Mouse (Mus musculus) embryonic facial prominence, embryonic 13.5 days (tissue): ENCODE measurements around the gene Ranbp10. TPM values are rescaled to one million over a fixed set of nuclear protein-coding genes. Genes with fewer than 3 reads are reported as not detected.
A peak's percentile ranks its signal among the peaks of the same experiment; 100 is the strongest.

Source experiments
- ATAC-seq: fragments of 200-750 bp; cut with Nextera tagmentation; 2 replicates; pipeline ENCODE4 v1.8.0; 2017; ENCODE audit warnings: low read depth; ENCODE audit not compliant: insufficient number of reproducible peaks, insufficient read depth, low FRiP score, low TSS enrichment
- H3K27ac ChIP-seq: fragments of 300-500 bp; sonication (generic); 2 replicates; pipeline ENCODE4 v1.5.1; 2015; ENCODE audit warnings: moderate library complexity, mild to moderate bottlenecking, inconsistent platforms
- H3K27me3 ChIP-seq: fragments of 300-500 bp; sonication (generic); 2 replicates; pipeline ENCODE4 v1.6.1; 2015; ENCODE audit warnings: mild to moderate bottlenecking, inconsistent platforms
- H3K36me3 ChIP-seq: fragments of 300-500 bp; sonication (generic); 2 replicates; pipeline ENCODE4 v1.6.1; 2015; ENCODE audit warnings: mild to moderate bottlenecking, inconsistent platforms
- H3K4me1 ChIP-seq: fragments of 300-500 bp; sonication (generic); 2 replicates; pipeline ENCODE4 v1.6.1; 2015; ENCODE audit warnings: inconsistent platforms
- H3K4me2 ChIP-seq: fragments of 300-500 bp; sonication (generic); 2 replicates; pipeline ENCODE4 v1.6.1; 2015; ENCODE audit warnings: moderate library complexity, mild to moderate bottlenecking, inconsistent platforms
- H3K4me3 ChIP-seq: fragments of 300-500 bp; sonication (generic); 2 replicates; pipeline ENCODE4 v1.5.1; 2015; ENCODE audit warnings: mild to moderate bottlenecking, inconsistent platforms
- H3K9ac ChIP-seq: fragments of 300-500 bp; sonication (generic); 2 replicates; pipeline ENCODE4 v1.6.1; 2015; ENCODE audit warnings: mild to moderate bottlenecking, inconsistent platforms
- H3K9me3 ChIP-seq: fragments of 300-500 bp; sonication (generic); 2 replicates; pipeline ENCODE4 v1.6.1; 2016; ENCODE audit warnings: inconsistent platforms
- WGBS: fragments of 180-500 bp; shearing (Covaris S2); methylation state at CpG from one replicate; pipeline ENCODE4 v1.1.7; 2015; ENCODE audit warnings: mixed read lengths; 5-methylcytosine and 5-hydroxymethylcytosine counted together
- polyA plus RNA-seq: library from polyadenylated mRNA; unstranded; fragments of >200 nt; fragmentation: Nextera tagmentation; extraction: Ambion mirVana; gene quantifications from 2 replicates; pipeline ENCODE4 v1.2.1, GENCODE M21; 2015

Ranbp10 gene
- polyA plus RNA-seq, result 15.1 and 17.8 TPM in 2 replicates

DNA sequence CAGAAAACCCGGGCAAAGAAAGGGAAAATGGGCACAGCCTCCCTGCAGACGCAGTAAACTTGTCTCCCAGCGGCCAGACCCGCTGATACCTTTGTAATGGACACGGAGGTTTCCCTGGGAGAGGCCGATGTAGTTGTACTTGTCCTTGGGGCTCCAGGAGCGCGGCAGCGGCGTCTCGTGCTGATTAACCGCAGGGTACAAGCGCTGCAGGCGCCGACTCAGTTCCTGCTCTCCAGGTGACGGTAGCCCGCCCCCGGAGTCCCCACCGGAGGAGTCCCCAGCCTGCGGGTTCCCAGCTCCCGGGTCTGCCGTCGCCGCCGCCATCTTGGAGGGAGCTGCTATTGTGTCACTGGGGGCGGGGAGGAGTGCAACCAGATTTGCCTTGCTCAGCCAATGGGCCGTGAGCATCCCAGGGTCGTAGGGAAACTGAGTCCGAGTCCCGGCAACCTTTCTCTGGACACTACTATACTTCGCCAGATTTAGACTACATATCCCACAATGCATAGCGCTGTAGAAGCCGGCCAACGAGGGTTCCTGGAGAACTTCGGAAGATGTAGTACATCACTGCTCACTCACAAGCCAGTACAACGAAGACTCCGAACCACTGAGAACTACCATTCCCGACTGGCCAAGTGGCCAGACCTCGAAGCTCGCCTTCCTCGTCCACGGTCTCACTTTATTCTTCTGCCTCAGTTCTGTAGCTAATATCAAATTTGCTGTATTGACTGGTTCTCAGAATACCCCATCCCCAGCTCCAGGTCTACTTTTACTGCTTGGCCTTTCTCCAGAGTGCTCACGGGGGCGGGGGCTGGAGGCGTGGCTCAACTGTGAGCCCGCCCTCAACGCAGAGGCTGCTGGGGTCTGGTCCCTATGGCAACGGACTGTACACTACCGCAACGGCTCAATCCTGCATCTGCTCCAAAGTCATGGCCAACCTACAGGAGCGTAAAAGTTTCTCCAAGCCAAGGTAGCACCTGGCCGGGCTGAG is at the start of gene Ranbp10, which contains the start of gene Tsnaxip1:
Ranbp10 (minus strand) TSS at position 490 of the 988 bp plus-strand sequence.
Tsnaxip1 (plus strand) TSS at position 871 of the 988 bp plus-strand sequence.
- H3K9me3 ChIP-seq, result no peaks in the 10 kb centered on the region
- H3K9ac ChIP-seq, result peak within 1 kb of the TSS; percentile 92
- H3K27ac ChIP-seq, result peak within 1 kb of the TSS; percentile 71
- no peaks in the 10 kb centered on the region for H3K27me3 ChIP-seq
- peak within 1 kb of the TSS; percentile 87 for H3K4me3 ChIP-seq
- WGBS, result under 1% methylated on average over 52 of the region's 52 CpGs
- ATAC-seq, result peak; percentile 99
- H3K4me1 ChIP-seq, result peaks cover 19% of the 10 kb centered on the region
- H3K36me3 ChIP-seq, result peaks cover 31% of the 10 kb centered on the region
- H3K4me2 ChIP-seq, result peak within 1 kb of the TSS; percentile 88

DNA sequence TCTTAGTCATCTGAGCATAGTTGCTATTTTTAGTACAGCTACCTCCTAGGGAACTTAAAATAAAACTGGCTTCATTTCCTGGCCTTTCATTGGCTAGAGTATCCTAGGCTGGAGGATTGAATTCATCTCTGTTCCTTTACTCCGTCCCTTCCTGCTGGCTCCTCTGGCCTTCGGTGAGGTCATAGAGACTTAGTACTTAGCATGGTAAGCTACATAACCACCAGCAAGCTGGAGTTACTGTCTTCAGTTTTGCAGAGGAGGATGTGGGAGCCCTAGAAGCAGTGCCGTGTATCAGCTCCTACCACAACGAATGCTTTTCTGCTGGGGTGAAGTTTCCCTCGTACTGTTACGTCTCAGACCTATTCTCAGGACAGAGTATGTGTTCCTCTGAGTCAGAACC is 47.2 kb upstream of the Ranbp10 start:
- no peak overlapping the region for H3K4me2 ChIP-seq
- 88% methylated on average over 6 of the region's 6 CpGs for WGBS
- H3K9me3 ChIP-seq, result no peaks in the 10 kb centered on the region
- H3K4me3 ChIP-seq, result no peak overlapping the region
- no peak overlapping the region for H3K9ac ChIP-seq
- H3K4me1 ChIP-seq, result no peaks in the 10 kb centered on the region
- ATAC-seq, result no peak
- H3K36me3 ChIP-seq, result peaks cover 80% of the 10 kb centered on the region
- no peaks in the 10 kb centered on the region for H3K27me3 ChIP-seq
- no peak overlapping the region for H3K27ac ChIP-seq

GRCm38 (mm10) chr8:105866364-105867029 is 39.3 kb upstream of the Ranbp10 start:
- no peaks in the 10 kb centered on the region for H3K9me3 ChIP-seq
- H3K4me1 ChIP-seq, result peaks cover 20% of the 10 kb centered on the region
- no peaks in the 10 kb centered on the region for H3K27me3 ChIP-seq
- ATAC-seq, result no peak
- H3K36me3 ChIP-seq, result peaks cover 59% of the 10 kb centered on the region
- H3K27ac ChIP-seq, result no peak overlapping the region
- H3K4me3 ChIP-seq, result no peak overlapping the region
- no peak overlapping the region for H3K9ac ChIP-seq
- no peak overlapping the region for H3K4me2 ChIP-seq
- WGBS, result 85% methylated on average over 6 of the region's 6 CpGs

GRCm38 (mm10) chr8:105861951-105862350 is 34.8 kb upstream of the Ranbp10 start:
- peak overlapping the region; percentile 95 for H3K9ac ChIP-seq
- H3K36me3 ChIP-seq, result peaks cover 26% of the 10 kb centered on the region
- H3K4me1 ChIP-seq, result peaks cover 54% of the 10 kb centered on the region
- no peaks in the 10 kb centered on the region for H3K9me3 ChIP-seq
- 13% methylated on average over 1 of the region's 1 CpGs for WGBS
- no peaks in the 10 kb centered on the region for H3K27me3 ChIP-seq
- ATAC-seq, result no peak
- H3K27ac ChIP-seq, result no peak overlapping the region
- H3K4me2 ChIP-seq, result peak overlapping the region; percentile 87
- peak overlapping the region; percentile 98 for H3K4me3 ChIP-seq

GRCm38 (mm10) chr8:105860143-105860981 is 33.2 kb upstream of the Ranbp10 start, which contains the start of gene Nutf2:
TSS of gene Nutf2 (plus strand) at chr8:105860580.
- Histone ChIP-seq H3K4me1 (peaks cover 65% of the 10 kb centered on the region), H3K36me3 (peaks cover 12% of the 10 kb centered on the region), H3K4me3 (peak within 1 kb of the TSS; percentile 98), H3K4me2 (peak within 1 kb of the TSS; percentile 87), H3K27ac (peak within 1 kb of the TSS; percentile 94), H3K9me3 (no peaks in the 10 kb centered on the region), H3K9ac (peak within 1 kb of the TSS; percentile 95), H3K27me3 (no peaks in the 10 kb centered on the region)
- peak; percentile 98 for ATAC-seq
- under 1% methylated on average over 59 of the region's 59 CpGs for WGBS

DNA sequence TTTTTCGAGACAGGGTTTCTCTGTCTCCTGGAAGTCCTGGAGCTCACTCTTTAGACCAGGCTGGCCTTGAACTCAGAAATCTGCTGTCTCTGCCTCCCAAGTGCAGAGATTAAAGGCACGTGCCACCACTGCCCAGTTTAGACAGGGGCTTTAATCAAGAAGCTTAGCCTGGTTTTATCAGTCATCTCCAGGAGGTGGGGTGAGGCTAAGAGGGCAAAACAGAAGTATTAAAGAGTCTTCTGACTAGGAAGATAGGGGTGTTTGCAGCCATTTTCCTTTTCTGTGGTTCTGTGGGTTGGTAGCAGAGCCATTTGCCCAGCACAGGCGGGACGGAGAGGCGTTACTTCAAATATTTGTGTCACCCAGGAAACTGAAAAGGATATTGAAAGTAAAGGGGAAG is 32.2 kb upstream of the Ranbp10 start:
- peaks cover 64% of the 10 kb centered on the region for H3K4me1 ChIP-seq
- no peak for ATAC-seq
- peak overlapping the region; percentile 94 for H3K27ac ChIP-seq
- H3K9ac ChIP-seq, result 0 out of 2 replicates have a peak overlapping the region, but pooled peaks have one; percentile 66
- no peak overlapping the region for H3K4me3 ChIP-seq
- WGBS, result 78% methylated on average over 5 of the region's 5 CpGs
- H3K36me3 ChIP-seq, result peaks cover 7% of the 10 kb centered on the region; the same call in 1 of the 2 replicates
- no peaks in the 10 kb centered on the region for H3K27me3 ChIP-seq
- peak overlapping the region; percentile 87 for H3K4me2 ChIP-seq
- H3K9me3 ChIP-seq, result no peaks in the 10 kb centered on the region

GRCm38 (mm10) chr8:105858495-105858894 is 31.3 kb upstream of the Ranbp10 start:
- H3K9ac ChIP-seq, result no peak overlapping the region
- H3K4me2 ChIP-seq, result peak overlapping the region; percentile 99
- H3K4me1 ChIP-seq, result peaks cover 60% of the 10 kb centered on the region
- peaks cover 7% of the 10 kb centered on the region; the same call in 1 of the 2 replicates for H3K36me3 ChIP-seq
- 85% methylated on average over 5 of the region's 5 CpGs for WGBS
- no peaks in the 10 kb centered on the region for H3K9me3 ChIP-seq
- H3K27me3 ChIP-seq, result no peaks in the 10 kb centered on the region
- no peak for ATAC-seq
- no peak overlapping the region for H3K4me3 ChIP-seq
- no peak overlapping the region; the same call in 1 of the 2 replicates for H3K27ac ChIP-seq

DNA sequence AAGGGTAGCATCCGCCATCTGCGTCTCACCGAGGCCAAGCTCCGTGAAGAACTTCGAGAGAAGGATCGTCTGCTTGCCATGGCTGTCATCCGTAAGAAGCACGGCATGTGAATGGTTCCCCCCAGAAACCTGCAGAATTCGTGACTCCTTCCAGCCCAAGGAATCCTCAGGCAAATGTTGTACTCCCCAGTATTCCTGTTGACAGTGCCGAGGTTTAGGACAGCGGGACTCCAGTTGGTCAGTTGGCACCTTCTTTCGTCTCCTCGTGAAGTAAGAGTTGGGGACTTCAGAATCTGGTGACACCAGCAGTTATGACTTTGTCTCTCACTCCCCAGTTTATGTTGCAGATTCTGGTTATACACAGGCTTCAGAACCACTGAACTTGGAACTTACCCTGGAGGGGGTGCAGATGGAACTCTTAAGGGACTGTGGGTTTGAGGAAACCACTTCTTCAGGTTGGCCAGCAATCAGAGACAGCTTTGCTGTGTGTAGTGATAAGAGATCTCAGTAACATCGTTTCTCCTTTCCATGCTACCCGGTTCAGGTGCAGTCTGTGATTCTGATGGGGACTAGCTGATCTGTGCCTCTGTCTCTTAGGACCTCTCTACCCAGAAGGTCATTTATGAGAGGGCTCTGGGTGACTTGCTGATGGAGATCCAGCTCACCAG is 29.2 kb upstream of the Ranbp10 start:
- H3K27me3 ChIP-seq, result no peaks in the 10 kb centered on the region
- ATAC-seq, result no peak
- H3K9ac ChIP-seq, result peak overlapping the region; percentile 88
- H3K27ac ChIP-seq, result peak overlapping the region; percentile 83
- no peaks in the 10 kb centered on the region for H3K9me3 ChIP-seq
- H3K4me2 ChIP-seq, result peak overlapping the region; percentile 99
- peak overlapping the region; percentile 84 for H3K4me3 ChIP-seq
- peaks cover 47% of the 10 kb centered on the region for H3K4me1 ChIP-seq
- 19% methylated on average over 15 of the region's 15 CpGs for WGBS
- peaks cover 7% of the 10 kb centered on the region; the same call in 1 of the 2 replicates for H3K36me3 ChIP-seq

DNA sequence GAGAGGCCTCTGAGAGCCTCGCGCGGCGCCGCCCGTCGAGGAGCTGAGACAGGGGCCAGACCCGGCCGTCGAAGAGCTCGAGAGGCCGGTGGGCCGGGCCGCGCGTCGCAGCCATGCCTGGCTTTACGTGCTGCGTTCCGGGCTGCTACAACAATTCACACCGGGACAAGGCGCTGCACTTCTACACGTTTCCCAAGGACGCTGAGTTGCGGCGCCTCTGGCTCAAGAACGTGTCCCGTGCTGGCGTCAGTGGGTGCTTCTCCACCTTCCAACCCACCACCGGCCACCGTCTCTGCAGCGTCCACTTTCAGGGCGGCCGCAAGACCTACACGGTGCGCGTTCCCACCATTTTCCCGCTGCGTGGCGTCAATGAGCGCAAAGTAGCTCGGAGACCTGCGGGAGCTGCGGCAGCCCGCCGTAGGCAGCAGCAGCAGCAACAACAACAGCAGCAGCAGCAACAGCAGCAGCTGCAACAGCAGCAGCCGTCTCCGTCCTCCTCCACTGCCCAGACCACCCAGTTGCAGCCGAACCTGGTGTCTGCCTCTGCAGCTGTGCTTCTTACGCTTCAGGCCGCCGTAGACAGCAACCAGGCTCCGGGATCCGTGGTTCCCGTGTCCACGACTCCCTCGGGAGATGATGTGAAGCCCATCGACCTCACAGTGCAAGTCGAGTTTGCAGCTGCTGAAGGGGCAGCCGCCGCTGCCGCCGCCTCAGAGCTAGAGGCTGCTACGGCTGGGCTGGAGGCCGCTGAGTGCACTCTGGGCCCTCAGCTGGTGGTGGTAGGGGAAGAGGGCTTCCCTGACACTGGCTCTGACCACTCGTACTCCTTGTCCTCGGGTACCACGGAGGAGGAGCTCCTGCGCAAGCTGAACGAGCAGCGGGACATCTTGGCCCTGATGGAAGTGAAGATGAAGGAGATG is 28.4 kb upstream of the Ranbp10 start:
- Histone ChIP-seq H3K27me3 (no peaks in the 10 kb centered on the region), H3K4me3 (peak overlapping the region; percentile 84), H3K9ac (peak overlapping the region; percentile 88), H3K27ac (peak overlapping the region; percentile 83), H3K9me3 (no peaks in the 10 kb centered on the region), H3K4me1 (peaks cover 50% of the 10 kb centered on the region), H3K36me3 (peaks cover 7% of the 10 kb centered on the region; the same call in 1 of the 2 replicates), H3K4me2 (peak overlapping the region; percentile 99)
- ATAC-seq, result peak; percentile 28
- under 1% methylated on average over 71 of the region's 71 CpGs for WGBS
